51 mouse cellular contexts compared by ENCODE assay signal in genomic region chr4:151037800-151038199, GRCm38 (mm10). TPM values are rescaled to one million over a fixed set of nuclear protein-coding genes. Genes with fewer than 3 reads are reported as not detected.
"Had no signal": no experiment of that assay in that cellular context is flagged by ENCODE, and none has a peak within 500 bp of the region (broad histone marks: within the 10 kb centered on the region; RNA-seq: fewer than 3 reads in every experiment).

No protein-coding gene starts in this region.

- H3K27me3 ChIP-seq: heart, embryonic 12.5 days; heart, embryonic 13.5 days; heart, embryonic 15.5 days; hindbrain, embryonic 12.5 days; hindbrain, embryonic 15.5 days; intestine, embryonic 15.5 days; kidney, embryonic 15.5 days had no signal

- H3K9me3 ChIP-seq: heart, embryonic 12.5 days; heart, embryonic 13.5 days; heart, embryonic 15.5 days; hindbrain, embryonic 10.5 days; hindbrain, embryonic 12.5 days; hindbrain, embryonic 13.5 days; hindbrain, embryonic 15.5 days; intestine, embryonic 15.5 days; kidney, embryonic 15.5 days had no signal

- H3K27ac ChIP-seq: heart, embryonic 13.5 days; heart, embryonic 15.5 days; hindbrain, embryonic 10.5 days; hindbrain, embryonic 12.5 days; hindbrain, embryonic 13.5 days; hindbrain, embryonic 14.5 days; hindbrain, embryonic 15.5 days; hindbrain, postnatal 0 days; intestine, embryonic 15.5 days; kidney, embryonic 15.5 days; kidney, postnatal 0 days; layer of hippocampus, adult 2 months; left cerebral cortex, adult 2 months had no signal

- H3K9ac ChIP-seq: heart, embryonic 12.5 days; heart, embryonic 13.5 days; heart, embryonic 15.5 days; hindbrain, embryonic 12.5 days; hindbrain, embryonic 13.5 days; hindbrain, embryonic 14.5 days; hindbrain, embryonic 15.5 days; intestine, embryonic 15.5 days; kidney, embryonic 15.5 days had no signal

- H3K4me3 ChIP-seq: heart, embryonic 12.5 days; heart, embryonic 13.5 days; heart, embryonic 15.5 days; hindbrain, embryonic 10.5 days; hindbrain, embryonic 12.5 days; hindbrain, embryonic 13.5 days; hindbrain, embryonic 15.5 days; intestine, embryonic 15.5 days; kidney, embryonic 15.5 days; layer of hippocampus, adult 2 months; left cerebral cortex, adult 2 months had no signal

- DNase-seq: heart, postnatal 10 days; heart, postnatal 36 days; heart, postnatal 4 days; kidney, adult 11 months; kidney, adult 18-20 months; kidney, adult 2 months; kidney, adult 8-10 months; kidney, adult 9 months; kidney, postnatal 10 days; kidney, postnatal 14 days; kidney, postnatal 25 days; kidney, postnatal 36 days; kidney, postnatal 4 days; layer of hippocampus, adult 9-11 months; layer of hippocampus, postnatal 36 days had no signal

- H3K36me3 ChIP-seq: hindbrain, embryonic 10.5 days; hindbrain, embryonic 12.5 days; hindbrain, embryonic 13.5 days; hindbrain, embryonic 15.5 days; intestine, embryonic 15.5 days; kidney, embryonic 15.5 days had no signal

- H3K4me1 ChIP-seq: hindbrain, embryonic 10.5 days; hindbrain, embryonic 12.5 days; hindbrain, embryonic 13.5 days; hindbrain, embryonic 15.5 days; intestine, embryonic 15.5 days; kidney, embryonic 15.5 days had no signal

- H3K4me2 ChIP-seq: heart, embryonic 11.5 days; heart, embryonic 12.5 days; heart, embryonic 13.5 days; heart, embryonic 15.5 days; hindbrain, embryonic 12.5 days; hindbrain, embryonic 13.5 days; hindbrain, embryonic 14.5 days; hindbrain, embryonic 15.5 days; intestine, embryonic 15.5 days; kidney, embryonic 15.5 days had no signal

RNA-seq across cellular contexts. Expression of gene Uts2, which starts 40.9 kb away (rescaled TPM):
- total RNA-seq: heart, postnatal 10 days; heart, postnatal 25 days; heart, postnatal 36 days; heart, postnatal 4 days; hematopoietic stem cell, adult 5-6 weeks; hindbrain, postnatal 0 days; layer of hippocampus, adult 18-20 months; layer of hippocampus, adult 2 months; layer of hippocampus, adult 8-10 months; layer of hippocampus, postnatal 10 days; layer of hippocampus, postnatal 14 days; layer of hippocampus, postnatal 25 days; layer of hippocampus, postnatal 36 days; left cerebral cortex, adult 18-20 months; left cerebral cortex, adult 2 months; left cerebral cortex, adult 8-10 months had no signal
- polyA plus RNA-seq: heart, embryonic 11.5 days; heart, embryonic 12.5 days; heart, embryonic 13.5 days; heart, embryonic 14.5 days; heart, embryonic 15.5 days; heart, embryonic 16.5 days; heart, postnatal 0 days; hindbrain, embryonic 10.5 days; hindbrain, embryonic 11.5 days; hindbrain, embryonic 12.5 days; hindbrain, embryonic 13.5 days; hindbrain, embryonic 14.5 days; inflammation-experienced regulatory T-cells, adult 6 months; intestine, embryonic 14.5 days; intestine, embryonic 15.5 days; intestine, embryonic 16.5 days; intestine, postnatal 0 days; kidney, adult 2 months; kidney, embryonic 14.5 days; kidney, embryonic 15.5 days; kidney, embryonic 16.5 days; kidney, postnatal 0 days; large intestine, adult 2 months had no signal

RNA-seq across cellular contexts. Expression of gene Gm13090, which starts 51.6 kb away (rescaled TPM):
- total RNA-seq: heart, postnatal 10 days; heart, postnatal 25 days; heart, postnatal 36 days; heart, postnatal 4 days; hematopoietic stem cell, adult 5-6 weeks; hindbrain, postnatal 0 days; layer of hippocampus, adult 18-20 months; layer of hippocampus, adult 2 months; layer of hippocampus, adult 8-10 months; layer of hippocampus, postnatal 10 days; layer of hippocampus, postnatal 14 days; layer of hippocampus, postnatal 25 days; layer of hippocampus, postnatal 36 days; left cerebral cortex, adult 18-20 months; left cerebral cortex, adult 2 months; left cerebral cortex, adult 8-10 months had no signal
- polyA plus RNA-seq: heart, embryonic 12.5 days; heart, embryonic 13.5 days; heart, embryonic 14.5 days; heart, embryonic 15.5 days; hindbrain, embryonic 10.5 days; hindbrain, embryonic 12.5 days; hindbrain, embryonic 13.5 days; hindbrain, embryonic 15.5 days; hindbrain, embryonic 16.5 days; hindbrain, postnatal 0 days; inflammation-experienced regulatory T-cells, adult 6 months; intestine, embryonic 14.5 days; intestine, embryonic 15.5 days; intestine, embryonic 16.5 days; intestine, postnatal 0 days; kidney, adult 2 months; kidney, embryonic 14.5 days; kidney, embryonic 15.5 days; kidney, embryonic 16.5 days; large intestine, adult 2 months had no signal
